Mouse (Mus musculus): ENCODE data around the gene Mylk2. TPM values are rescaled to one million over a fixed set of nuclear protein-coding genes. Genes with fewer than 3 reads are reported as not detected.

Gene Mylk2
- polyA plus RNA-seq, 1 experiment = not detected

DNA sequence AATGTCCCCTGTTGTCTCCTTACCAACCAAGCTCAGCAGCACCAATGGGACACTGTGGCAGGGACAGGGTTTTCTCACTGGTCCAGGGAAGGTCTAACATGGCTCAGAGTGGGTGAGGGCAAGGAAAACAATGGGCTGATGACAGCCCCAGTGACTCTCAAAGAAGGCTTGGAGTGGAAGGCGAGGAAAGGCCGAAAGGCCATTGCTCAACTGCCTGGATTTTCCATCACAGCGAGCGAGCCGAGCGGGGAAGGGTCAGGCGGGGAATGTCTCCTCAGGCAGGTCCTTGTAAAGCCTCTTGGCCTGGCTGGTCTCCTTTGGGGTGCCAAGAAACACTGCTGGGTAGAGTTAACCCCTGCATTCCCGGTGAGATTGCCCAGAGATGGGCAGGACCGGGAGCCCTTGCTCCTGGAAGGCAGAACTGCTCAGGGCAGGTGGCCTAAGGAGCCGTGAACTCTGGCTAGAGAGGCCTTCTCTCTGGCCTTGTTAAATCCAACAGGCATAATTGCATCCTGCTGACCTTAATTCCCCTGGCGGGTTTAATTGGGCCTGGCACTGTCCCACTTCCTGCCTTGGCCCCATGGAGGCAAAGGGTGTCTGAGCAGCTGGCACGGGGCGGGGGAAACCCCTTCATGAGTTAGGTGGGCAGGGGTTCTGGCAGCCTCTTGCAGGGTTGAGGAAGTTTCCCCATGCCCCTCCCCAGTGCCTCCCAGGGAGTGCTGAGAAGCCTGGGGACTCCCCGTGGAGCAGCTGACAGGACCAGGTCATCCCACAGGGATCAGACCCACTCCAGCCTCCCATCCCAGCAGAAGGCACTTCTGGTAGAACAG lies 3.8 kb upstream of the Mylk2 start:
- WGBS = 51% methylated on average over 14 of the region's 14 CpGs
- TF ChIP-seq POLR2A (IDR thresholded peaks at IDR 0.05; ENCODE audit: insufficient read depth, low read depth, low read length) (no peak), CTCF (IDR thresholded peaks at IDR 0.05; ENCODE audit: insufficient read depth, low read depth, low read length) (0 out of 2 replicates have a peak, but pooled peaks have one; percentile 20)
- no peak overlapping the region for H3K27ac ChIP-seq (ENCODE audit: insufficient read depth, low read depth, low read length)
- H3K4me3 ChIP-seq (ENCODE audit: insufficient read depth, low read depth, low read length) = no peak overlapping the region
- H3K4me1 ChIP-seq (ENCODE audit: control insufficient read depth, insufficient read depth, low read length) = peaks cover 25% of the 10 kb centered on the region

- WGBS = 86% methylated on average over 6 of the region's 6 CpGs
- Histone ChIP-seq H3K4me3 (ENCODE audit: insufficient read depth, low read depth, low read length) (no peak overlapping the region), H3K4me1 (ENCODE audit: control insufficient read depth, insufficient read depth, low read length) (peaks cover 25% of the 10 kb centered on the region), H3K27ac (ENCODE audit: insufficient read depth, low read depth, low read length) (no peak overlapping the region)
- no peak for TF ChIP-seq CTCF (IDR thresholded peaks at IDR 0.05; ENCODE audit: insufficient read depth, low read depth, low read length)
These were observed 1.3 kb upstream of the Mylk2 start for GRCm38 (mm10) chr2:152909848-152910247.

GRCm38 (mm10) chr2:152911432-152911831 lies 280 bp downstream of the Mylk2 start:
- Histone ChIP-seq H3K27ac (ENCODE audit: insufficient read depth, low read depth, low read length) (no peak overlapping the region), H3K4me3 (ENCODE audit: insufficient read depth, low read depth, low read length) (no peak overlapping the region), H3K4me1 (ENCODE audit: control insufficient read depth, insufficient read depth, low read length) (peaks cover 16% of the 10 kb centered on the region)
- WGBS = 39% methylated on average over 6 of the region's 6 CpGs
- TF ChIP-seq POLR2A (IDR thresholded peaks at IDR 0.05; ENCODE audit: insufficient read depth, low read depth, low read length) (no peak), CTCF (IDR thresholded peaks at IDR 0.05; ENCODE audit: insufficient read depth, low read depth, low read length) (no peak)

GRCm38 (mm10) chr2:152913471-152913870 lies 2.3 kb downstream of the Mylk2 start:
- Histone ChIP-seq H3K4me1 (ENCODE audit: control insufficient read depth, insufficient read depth, low read length) (peaks cover 5% of the 10 kb centered on the region), H3K4me3 (ENCODE audit: insufficient read depth, low read depth, low read length) (no peak overlapping the region), H3K27ac (ENCODE audit: insufficient read depth, low read depth, low read length) (no peak overlapping the region)
- TF ChIP-seq POLR2A (IDR thresholded peaks at IDR 0.05; ENCODE audit: insufficient read depth, low read depth, low read length) (no peak), CTCF (IDR thresholded peaks at IDR 0.05; ENCODE audit: insufficient read depth, low read depth, low read length) (no peak)
- WGBS = 50% methylated on average over 7 of the region's 7 CpGs

DNA sequence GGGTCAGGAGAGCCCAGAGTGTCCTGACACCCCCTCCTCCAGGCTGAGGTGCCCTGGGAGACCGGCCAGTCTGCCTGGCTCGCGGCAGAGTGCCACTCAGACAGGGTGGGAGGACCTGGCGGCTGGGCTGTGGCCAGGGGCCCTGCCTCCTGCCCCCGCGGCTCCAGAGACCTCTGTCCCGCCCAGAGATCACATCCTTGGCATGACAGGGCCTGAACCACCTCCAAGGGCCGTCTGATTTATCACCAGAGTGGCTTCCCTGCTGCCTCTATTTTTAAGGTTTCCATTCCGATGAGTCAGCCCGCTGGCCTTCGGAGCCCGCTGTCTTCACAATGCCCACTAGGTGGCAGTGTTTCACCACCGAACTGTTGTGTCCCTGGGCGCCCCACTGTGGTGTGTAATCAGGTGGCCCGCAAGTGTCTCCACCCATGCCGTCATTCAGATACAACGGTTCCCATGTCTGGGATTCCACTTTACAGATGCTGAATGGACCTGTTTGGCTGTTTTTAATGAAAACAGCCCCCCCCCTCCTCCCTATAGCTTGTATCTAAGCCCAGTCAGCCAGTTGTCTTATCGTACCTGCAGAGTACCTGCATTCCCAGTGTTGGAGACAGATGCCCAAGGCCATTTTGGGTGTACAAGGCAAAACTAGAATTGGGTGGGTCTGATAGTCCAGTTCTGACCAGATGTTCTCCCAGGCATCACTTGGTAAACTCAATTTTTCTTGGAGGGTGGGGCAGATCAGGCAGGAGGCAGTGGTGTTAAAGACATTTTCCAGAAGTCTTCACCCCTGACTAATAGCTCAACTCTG lies 3.4 kb downstream of the Mylk2 start:
- H3K4me1 ChIP-seq (ENCODE audit: control insufficient read depth, insufficient read depth, low read length) = peaks cover 5% of the 10 kb centered on the region
- 2% methylated on average over 18 of the region's 18 CpGs for whole genome bisulfite sequencing
- TF ChIP-seq CTCF (IDR thresholded peaks at IDR 0.05; ENCODE audit: insufficient read depth, low read depth, low read length) (peak; percentile 88), POLR2A (IDR thresholded peaks at IDR 0.05; ENCODE audit: insufficient read depth, low read depth, low read length) (no peak)
- H3K27ac ChIP-seq (ENCODE audit: insufficient read depth, low read depth, low read length) = no peak overlapping the region
- H3K4me3 ChIP-seq (ENCODE audit: insufficient read depth, low read depth, low read length) = peak overlapping the region; percentile 20; the same call in 1 of the 2 replicates

DNA sequence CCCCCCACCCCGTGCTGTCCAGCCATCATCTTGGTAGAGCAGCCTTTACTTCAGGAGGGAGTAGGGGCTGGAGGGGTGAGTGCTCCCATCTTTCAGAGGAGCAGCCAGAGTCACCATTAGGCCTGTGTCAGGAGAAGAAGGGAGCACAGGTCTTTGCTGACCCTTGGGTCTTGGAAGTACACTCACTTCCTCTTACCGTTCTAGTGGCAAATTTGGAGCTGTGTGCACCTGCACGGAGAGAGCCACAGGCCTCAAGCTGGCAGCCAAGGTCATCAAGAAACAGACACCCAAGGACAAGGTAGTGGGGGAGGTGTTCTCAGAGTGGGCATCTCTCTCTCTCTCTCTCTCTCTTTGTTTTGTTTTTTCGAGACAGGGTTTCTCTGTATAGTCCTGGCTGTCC lies 4.3 kb downstream of the Mylk2 start:
- Histone ChIP-seq H3K27ac (ENCODE audit: insufficient read depth, low read depth, low read length) (no peak overlapping the region), H3K4me3 (ENCODE audit: insufficient read depth, low read depth, low read length) (no peak overlapping the region), H3K4me1 (ENCODE audit: control insufficient read depth, insufficient read depth, low read length) (peaks cover 5% of the 10 kb centered on the region)
- no peak for TF ChIP-seq POLR2A (IDR thresholded peaks at IDR 0.05; ENCODE audit: insufficient read depth, low read depth, low read length)
- no peak for TF ChIP-seq CTCF (IDR thresholded peaks at IDR 0.05; ENCODE audit: insufficient read depth, low read depth, low read length)
- 72% methylated on average over 4 of the region's 4 CpGs for WGBS

DNA sequence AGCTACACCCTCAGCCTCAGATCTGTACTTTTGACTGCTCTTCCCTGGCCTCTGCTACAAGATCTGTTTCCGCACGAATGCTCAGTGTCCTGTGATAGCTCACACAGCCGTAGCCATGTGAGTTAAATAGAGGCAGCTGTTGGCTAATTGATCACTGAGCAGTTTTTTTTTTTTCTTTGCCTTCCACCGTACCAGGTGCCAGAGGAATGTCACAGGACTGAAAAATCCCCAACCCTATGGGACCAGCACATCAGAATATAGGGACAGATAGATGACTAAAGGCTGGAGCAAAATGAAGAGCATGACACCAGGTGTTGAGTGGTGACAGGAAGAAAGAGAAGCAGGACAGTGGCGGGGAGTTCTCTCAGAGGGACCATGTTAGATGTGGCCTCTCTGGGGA lies 5.0 kb downstream of the Mylk2 start:
- WGBS = 69% methylated on average over 5 of the region's 5 CpGs
- TF ChIP-seq CTCF (IDR thresholded peaks at IDR 0.05; ENCODE audit: insufficient read depth, low read depth, low read length) (no peak), POLR2A (IDR thresholded peaks at IDR 0.05; ENCODE audit: insufficient read depth, low read depth, low read length) (no peak)
- H3K4me1 ChIP-seq (ENCODE audit: control insufficient read depth, insufficient read depth, low read length) = peaks cover 5% of the 10 kb centered on the region

DNA sequence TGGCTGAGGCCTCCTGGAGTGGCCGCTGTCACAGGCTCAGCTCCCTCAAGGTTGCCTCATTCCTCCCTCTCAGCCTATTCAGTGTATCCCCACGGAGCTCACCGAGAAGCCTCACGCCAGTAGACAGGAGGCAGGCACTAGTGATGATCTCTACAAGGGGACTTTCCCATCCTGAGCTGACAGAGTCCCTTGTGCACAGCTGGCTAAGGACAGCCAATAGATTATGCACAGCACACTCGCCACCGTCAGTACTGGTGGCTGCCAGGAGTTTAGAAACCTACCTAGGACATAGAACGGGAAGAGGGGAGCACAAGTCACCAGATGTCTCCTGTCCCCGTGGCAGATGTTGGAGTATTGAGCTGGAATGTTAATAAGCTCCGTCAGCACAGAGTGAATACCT lies 6.5 kb downstream of the Mylk2 start:
- WGBS = 68% methylated on average over 9 of the region's 9 CpGs
- no peak overlapping the region for H3K4me3 ChIP-seq (ENCODE audit: insufficient read depth, low read depth, low read length)
- H3K27ac ChIP-seq (ENCODE audit: insufficient read depth, low read depth, low read length) = no peak overlapping the region
- peaks cover 5% of the 10 kb centered on the region for H3K4me1 ChIP-seq (ENCODE audit: control insufficient read depth, insufficient read depth, low read length)
- TF ChIP-seq CTCF (IDR thresholded peaks at IDR 0.05; ENCODE audit: insufficient read depth, low read depth, low read length) = no peak
- TF ChIP-seq POLR2A (IDR thresholded peaks at IDR 0.05; ENCODE audit: insufficient read depth, low read depth, low read length) = no peak

More for the DNA sequence above, 5.0 kb downstream of the Mylk2 start:
- Histone ChIP-seq H3K27ac (ENCODE audit: insufficient read depth, low read depth, low read length) (no peak overlapping the region), H3K4me3 (ENCODE audit: insufficient read depth, low read depth, low read length) (no peak overlapping the region)

- Histone ChIP-seq H3K27ac (ENCODE audit: insufficient read depth, low read depth, low read length) (no peak overlapping the region), H3K4me1 (ENCODE audit: control insufficient read depth, insufficient read depth, low read length) (peaks cover 7% of the 10 kb centered on the region), H3K4me3 (ENCODE audit: insufficient read depth, low read depth, low read length) (no peak overlapping the region)
- WGBS = 68% methylated on average over 7 of the region's 7 CpGs
- no peak for TF ChIP-seq CTCF (IDR thresholded peaks at IDR 0.05; ENCODE audit: insufficient read depth, low read depth, low read length)
- TF ChIP-seq POLR2A (IDR thresholded peaks at IDR 0.05; ENCODE audit: insufficient read depth, low read depth, low read length) = no peak
These were observed 11.2 kb downstream of the Mylk2 start for GRCm38 (mm10) chr2:152922376-152922775.

Measured in olfactory bulb, adult 2 months (tissue).